Mouse (Mus musculus) cerebellum, adult 18-20 months (tissue): ENCODE results near the gene Acta1.
A peak's percentile ranks its signal among the peaks of the same experiment; 100 is the strongest.

Source experiments
- DNase-seq, 2 experiments: peaks; one replicate each; pipeline ENCODE4 v3.0.0; 2021

Gene Acta1

GRCm38 (mm10) chr8:123894502-123895097 is at the start of gene Acta1:
Acta1 (minus strand) TSS chr8:123894751.
- DNase-seq = peak in 1 of 2 experiments; percentile 12

GRCm38 (mm10) chr8:123929026-123929425 is 34.5 kb upstream of the Acta1 start:
- no peak for DNase-seq

GRCm38 (mm10) chr8:123925671-123926070 is 31.1 kb upstream of the Acta1 start:
- no peak for DNase-seq

- peak; percentile 88 to 89 for DNase-seq
Observed at GRCm38 (mm10) chr8:123924719-123925118, 30.2 kb upstream of the Acta1 start.

- DNase-seq = no peak
Observed at GRCm38 (mm10) chr8:123914635-123915034, 20.1 kb upstream of the Acta1 start.

GRCm38 (mm10) chr8:123912265-123912664 is 17.7 kb upstream of the Acta1 start:
- DNase-seq = no peak

GRCm38 (mm10) chr8:123907604-123908003 is 13.1 kb upstream of the Acta1 start:
- DNase-seq = no peak

- no peak for DNase-seq
Observed at GRCm38 (mm10) chr8:123902653-123903052, 8.1 kb upstream of the Acta1 start.

- no peak for DNase-seq
Observed at GRCm38 (mm10) chr8:123899366-123899765, 4.8 kb upstream of the Acta1 start.

GRCm38 (mm10) chr8:123898576-123898975 is 4.0 kb upstream of the Acta1 start:
- DNase-seq = peak; percentile 24 to 46

GRCm38 (mm10) chr8:123896774-123897173 is 2.2 kb upstream of the Acta1 start:
- DNase-seq = peak in 1 of 2 experiments; percentile 13

GRCm38 (mm10) chr8:123896366-123896761 is 1.8 kb upstream of the Acta1 start:
- DNase-seq = no peak

GRCm38 (mm10) chr8:123895680-123896365 is 1.3 kb upstream of the Acta1 start:
- DNase-seq = peak; percentile 31 to 44

- DNase-seq = no peak
Observed at GRCm38 (mm10) chr8:123895230-123895629, 679 bp upstream of the Acta1 start.

GRCm38 (mm10) chr8:123893413-123893812 is 1.1 kb downstream of the Acta1 start:
- DNase-seq = peak in 1 of 2 experiments; percentile 12

- DNase-seq = peak; percentile 34 to 47
Observed at GRCm38 (mm10) chr8:123892586-123893155, 1.9 kb downstream of the Acta1 start.

GRCm38 (mm10) chr8:123891883-123892585 is 2.5 kb downstream of the Acta1 start:
- DNase-seq = peak; percentile 90 to 95

GRCm38 (mm10) chr8:123891271-123891670 is 3.3 kb downstream of the Acta1 start:
- DNase-seq = peak; percentile 79 to 80

GRCm38 (mm10) chr8:123889797-123890196 is 4.8 kb downstream of the Acta1 start:
- no peak for DNase-seq

- DNase-seq = no peak
Observed at GRCm38 (mm10) chr8:123887956-123888355, 6.6 kb downstream of the Acta1 start.

- no peak for DNase-seq
Observed at GRCm38 (mm10) chr8:123887163-123887562, 7.4 kb downstream of the Acta1 start.

- DNase-seq = peak; percentile 40 to 51
Observed at GRCm38 (mm10) chr8:123884721-123885565, 9.6 kb downstream of the Acta1 start.

- no peak for DNase-seq
Observed at GRCm38 (mm10) chr8:123883094-123883493, 11.5 kb downstream of the Acta1 start.
